Mouse (Mus musculus) lung, embryonic 16.5 days (tissue): ENCODE data around the gene Gm20521. TPM values are rescaled to one million over a fixed set of nuclear protein-coding genes. Genes with fewer than 3 reads are reported as not detected.

Source experiments
- ATAC-seq: fragments of 200-750 bp; cut with Nextera tagmentation; 2 replicates; pipeline ENCODE4 v1.8.0; 2017; ENCODE audit warnings: low read depth, mild to moderate bottlenecking, moderate library complexity
- H3K27ac ChIP-seq: fragments of 300-500 bp; sonication (generic); 2 replicates; pipeline ENCODE4 v1.5.1; 2014; ENCODE audit warnings: mild to moderate bottlenecking, control low read depth, low read length
- H3K27me3 ChIP-seq: fragments of 300-500 bp; sonication (generic); 2 replicates; pipeline ENCODE4 v1.6.1; 2014; ENCODE audit warnings: low read depth, low read length, mixed read lengths; ENCODE audit not compliant: control insufficient read depth, insufficient read depth
- H3K36me3 ChIP-seq: fragments of 300-500 bp; sonication (generic); 2 replicates; pipeline ENCODE4 v1.6.1; 2014; ENCODE audit warnings: low read length; ENCODE audit not compliant: control insufficient read depth, insufficient read depth
- H3K4me1 ChIP-seq: fragments of 300-500 bp; sonication (generic); replicated peaks from 2 replicates; pipeline ENCODE4 v1.6.1; 2014; ENCODE audit warnings: low read length, mixed read lengths; ENCODE audit not compliant: control insufficient read depth, insufficient read depth
- H3K4me2 ChIP-seq: fragments of 300-500 bp; sonication (generic); 2 replicates; pipeline ENCODE4 v1.6.1; 2014; ENCODE audit warnings: low read depth, low read length, control low read depth
- H3K4me3 ChIP-seq: fragments of 300-500 bp; sonication (generic); 2 replicates; pipeline ENCODE4 v1.5.1; 2014; ENCODE audit warnings: mild to moderate bottlenecking, low read length, control low read depth
- H3K9ac ChIP-seq: fragments of 300-500 bp; sonication (generic); 2 replicates; pipeline ENCODE4 v1.6.1; 2014; ENCODE audit warnings: low read length, control low read depth
- H3K9me3 ChIP-seq: fragments of 300-500 bp; sonication (generic); 2 replicates; pipeline ENCODE4 v1.6.1; 2016; ENCODE audit warnings: low read length; ENCODE audit not compliant: control insufficient read depth
- WGBS: fragments of 180-500 bp; shearing (Covaris S2); extraction: QIAGEN DNeasy Blood & Tissue Kit; methylation state at CpG from one replicate; pipeline ENCODE4 v1.1.7; 2014; 5-methylcytosine and 5-hydroxymethylcytosine counted together
- polyA plus RNA-seq: library from polyadenylated mRNA; unstranded; fragments of >200 nt; fragmentation: Nextera tagmentation; extraction: Ambion mirVana; gene quantifications from 2 replicates; pipeline ENCODE4 v1.2.1, GENCODE M21; 2015

Gene Gm20521
- polyA plus RNA-seq, 1 experiment from 2014 or later: not detected

GRCm38 (mm10) chr14:54912109-54912850 lies 29.0 kb downstream of the Gm20521 start:
- Histone ChIP-seq H3K4me2 (peak overlapping the region; percentile 99), H3K9ac (peak overlapping the region; percentile 91), H3K4me1 (peaks cover 4% of the 10 kb centered on the region; the same call in 1 of the 2 replicates), H3K9me3 (no peaks in the 10 kb centered on the region), H3K27me3 (no peaks in the 10 kb centered on the region), H3K27ac (peak overlapping the region; percentile 68), H3K4me3 (peak overlapping the region; percentile 83), H3K36me3 (peaks cover 3% of the 10 kb centered on the region; the same call in 1 of the 2 replicates)
- 1% methylated on average over 60 of the region's 69 CpGs for WGBS
- ATAC-seq: peak; percentile 63

GRCm38 (mm10) chr14:54912886-54913285 lies 29.6 kb downstream of the Gm20521 start, which contains the start of gene Slc22a17:
Gene Slc22a17 (minus strand): TSS chr14:54913132.
- ATAC-seq: peak; percentile 94
- Histone ChIP-seq H3K36me3 (peaks cover 2% of the 10 kb centered on the region; the same call in 1 of the 2 replicates), H3K4me3 (peak within 1 kb of the TSS; percentile 83), H3K9me3 (no peaks in the 10 kb centered on the region), H3K27me3 (no peaks in the 10 kb centered on the region), H3K27ac (peak within 1 kb of the TSS; percentile 68), H3K9ac (peak within 1 kb of the TSS; percentile 91), H3K4me1 (peaks cover 4% of the 10 kb centered on the region; the same call in 1 of the 2 replicates), H3K4me2 (peak within 1 kb of the TSS; percentile 99)
- WGBS: under 1% methylated on average over 28 of the region's 28 CpGs

GRCm38 (mm10) chr14:54913343-54913742 lies 30.1 kb downstream of the Gm20521 start:
- H3K4me2 ChIP-seq: peak overlapping the region; percentile 99
- no peak for ATAC-seq
- no peaks in the 10 kb centered on the region for H3K27me3 ChIP-seq
- no peaks in the 10 kb centered on the region for H3K9me3 ChIP-seq
- peaks cover 4% of the 10 kb centered on the region; the same call in 1 of the 2 replicates for H3K4me1 ChIP-seq
- WGBS: 17% methylated on average over 10 of the region's 10 CpGs
- H3K36me3 ChIP-seq: peaks cover 2% of the 10 kb centered on the region; the same call in 1 of the 2 replicates
- peak overlapping the region; percentile 91 for H3K9ac ChIP-seq
- H3K4me3 ChIP-seq: peak overlapping the region; percentile 83
- peak overlapping the region; percentile 68; the same call in 1 of the 2 replicates for H3K27ac ChIP-seq

GRCm38 (mm10) chr14:54920076-54920685 lies 36.9 kb downstream of the Gm20521 start:
- ATAC-seq: no peak
- Histone ChIP-seq H3K4me3 (no peak overlapping the region), H3K9ac (no peak overlapping the region), H3K27me3 (no peaks in the 10 kb centered on the region), H3K9me3 (0 out of 2 replicates have a peak, but pooled peaks cover 4% of the 10 kb centered on the region), H3K4me1 (peaks cover 12% of the 10 kb centered on the region), H3K27ac (no peak overlapping the region), H3K4me2 (no peak overlapping the region), H3K36me3 (peaks cover 22% of the 10 kb centered on the region)
- 87% methylated on average over 16 of the region's 16 CpGs for WGBS

GRCm38 (mm10) chr14:54924641-54925348 lies 41.6 kb downstream of the Gm20521 start:
- peak; percentile 32 for ATAC-seq
- WGBS: 30% methylated on average over 7 of the region's 7 CpGs
- H3K27me3 ChIP-seq: peaks cover 3% of the 10 kb centered on the region; the same call in 1 of the 2 replicates
- peak overlapping the region; percentile 84 for H3K4me2 ChIP-seq
- peak overlapping the region; percentile 79 for H3K9ac ChIP-seq
- peak overlapping the region; percentile 55 for H3K4me3 ChIP-seq
- H3K4me1 ChIP-seq: peaks cover 17% of the 10 kb centered on the region
- H3K36me3 ChIP-seq: peaks cover 12% of the 10 kb centered on the region
- H3K9me3 ChIP-seq: 0 out of 2 replicates have a peak, but pooled peaks cover 4% of the 10 kb centered on the region
- peak overlapping the region; percentile 97 for H3K27ac ChIP-seq

GRCm38 (mm10) chr14:54925349-54926342 lies 42.4 kb downstream of the Gm20521 start, which contains the start of gene Efs:
Gene Efs (minus strand): TSS chr14:54926126.
- H3K4me3 ChIP-seq: peak within 1 kb of the TSS; percentile 55
- peak; percentile 73 for ATAC-seq
- WGBS: 5% methylated on average over 55 of the region's 57 CpGs
- peak within 1 kb of the TSS; percentile 79 for H3K9ac ChIP-seq
- peaks cover 17% of the 10 kb centered on the region for H3K4me1 ChIP-seq
- peak within 1 kb of the TSS; percentile 97 for H3K27ac ChIP-seq
- H3K9me3 ChIP-seq: 0 out of 2 replicates have a peak, but pooled peaks cover 4% of the 10 kb centered on the region
- H3K36me3 ChIP-seq: peaks cover 12% of the 10 kb centered on the region
- H3K27me3 ChIP-seq: peaks cover 3% of the 10 kb centered on the region; the same call in 1 of the 2 replicates
- H3K4me2 ChIP-seq: peak within 1 kb of the TSS; percentile 84

- H3K4me1 ChIP-seq: peaks cover 17% of the 10 kb centered on the region
- H3K4me2 ChIP-seq: peak overlapping the region; percentile 84
- no peaks in the 10 kb centered on the region for H3K9me3 ChIP-seq
- H3K27ac ChIP-seq: peak overlapping the region; percentile 97
- peak overlapping the region; percentile 79 for H3K9ac ChIP-seq
- WGBS: 1% methylated on average over 51 of the region's 58 CpGs
- ATAC-seq: peak; percentile 82
- H3K4me3 ChIP-seq: peak overlapping the region; percentile 55
- peaks cover 3% of the 10 kb centered on the region; the same call in 1 of the 2 replicates for H3K27me3 ChIP-seq
- peaks cover 5% of the 10 kb centered on the region for H3K36me3 ChIP-seq
Observed at GRCm38 (mm10) chr14:54926401-54927158, 43.3 kb downstream of the Gm20521 start.
